Mouse (Mus musculus) erythroblast, embryonic 14.5 days (primary cell): ENCODE data around the gene Hemk1.

Experiments used
- GATA1 ChIP-seq: IDR thresholded peaks from 2 replicates; pipeline ENCODE4 v1.6.1; 2012; ENCODE audit warnings: low read length, inconsistent platforms, mixed read lengths
- TAL1 ChIP-seq: IDR thresholded peaks from 3 replicates; pipeline ENCODE4 v1.6.1; 2012; ENCODE audit warnings: low read length, inconsistent platforms, mixed read lengths

DNA sequence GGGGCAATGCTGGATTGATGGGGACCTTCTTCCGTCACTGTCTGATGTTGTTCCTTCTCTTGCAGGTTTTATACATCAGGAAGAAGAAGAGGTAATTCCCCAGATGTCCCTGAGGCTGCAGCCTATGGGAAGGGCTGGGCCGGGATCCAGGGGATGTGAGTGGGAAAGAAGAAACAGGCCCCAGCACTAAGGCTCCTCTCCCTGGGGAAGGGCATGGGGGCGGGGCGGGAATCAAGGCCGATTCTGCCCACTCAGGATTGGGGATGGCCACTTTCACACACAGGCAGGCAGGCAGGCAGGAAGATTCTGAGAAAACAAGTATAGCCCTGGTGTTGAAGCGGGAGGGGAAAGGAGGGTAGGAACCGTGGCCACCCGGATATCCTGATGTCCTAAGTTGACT is 7.9 kb upstream of the Hemk1 start:
- TF ChIP-seq GATA1 (no peak), TAL1 (no peak)
